Mouse (Mus musculus) midbrain, embryonic 13.5 days (tissue): ENCODE data around the gene Carhsp1. TPM values are rescaled to one million over a fixed set of nuclear protein-coding genes. Genes with fewer than 3 reads are reported as not detected.

ENCODE experiments used
- ATAC-seq: fragments of 200-750 bp; cut with Nextera tagmentation; 2 replicates; pipeline ENCODE4 v1.8.0; 2017; ENCODE audit warnings: mild to moderate bottlenecking, moderate TSS enrichment, moderate library complexity
- H3K27ac ChIP-seq: fragments of 300-500 bp; sonication (generic); 2 replicates; pipeline ENCODE4 v1.5.1; 2015; ENCODE audit warnings: inconsistent platforms, mild to moderate bottlenecking, moderate library complexity
- H3K27me3 ChIP-seq: fragments of 300-500 bp; sonication (generic); 2 replicates; pipeline ENCODE4 v1.6.1; 2015; ENCODE audit warnings: mild to moderate bottlenecking, inconsistent platforms
- H3K36me3 ChIP-seq: fragments of 300-500 bp; sonication (generic); 2 replicates; pipeline ENCODE4 v1.6.1; 2015; ENCODE audit warnings: mild to moderate bottlenecking, inconsistent platforms
- H3K4me1 ChIP-seq: fragments of 300-500 bp; sonication (generic); replicated peaks from 2 replicates; pipeline ENCODE4 v1.6.1; 2015; ENCODE audit warnings: inconsistent platforms
- H3K4me2 ChIP-seq: fragments of 300-500 bp; sonication (generic); replicated peaks from 2 replicates; pipeline ENCODE4 v1.6.1; 2015; ENCODE audit warnings: moderate library complexity, mild to moderate bottlenecking, inconsistent platforms
- H3K4me3 ChIP-seq: fragments of 300-500 bp; sonication (generic); replicated peaks from 2 replicates; pipeline ENCODE4 v1.5.1; 2015; ENCODE audit warnings: mild to moderate bottlenecking, inconsistent platforms
- H3K9ac ChIP-seq: fragments of 300-500 bp; sonication (generic); replicated peaks from 2 replicates; pipeline ENCODE4 v1.6.1; 2015; ENCODE audit warnings: mild to moderate bottlenecking, inconsistent platforms
- H3K9me3 ChIP-seq: fragments of 300-500 bp; sonication (generic); 2 replicates; pipeline ENCODE4 v1.6.1; 2016; ENCODE audit warnings: mild to moderate bottlenecking, inconsistent platforms
- WGBS: fragments of 180-500 bp; shearing (Covaris S2); methylation state at CpG from one replicate; pipeline ENCODE4 v1.1.7; 2015; 5-methylcytosine and 5-hydroxymethylcytosine counted together
- polyA plus RNA-seq: library from polyadenylated mRNA; unstranded; fragments of >200 nt; fragmentation: Nextera tagmentation; extraction: Ambion mirVana; gene quantifications from 2 replicates; pipeline ENCODE4 v1.2.1, GENCODE M21; 2015

Gene Carhsp1
- polyA plus RNA-seq, 1 experiment from 2014 or later: 274 TPM

DNA sequence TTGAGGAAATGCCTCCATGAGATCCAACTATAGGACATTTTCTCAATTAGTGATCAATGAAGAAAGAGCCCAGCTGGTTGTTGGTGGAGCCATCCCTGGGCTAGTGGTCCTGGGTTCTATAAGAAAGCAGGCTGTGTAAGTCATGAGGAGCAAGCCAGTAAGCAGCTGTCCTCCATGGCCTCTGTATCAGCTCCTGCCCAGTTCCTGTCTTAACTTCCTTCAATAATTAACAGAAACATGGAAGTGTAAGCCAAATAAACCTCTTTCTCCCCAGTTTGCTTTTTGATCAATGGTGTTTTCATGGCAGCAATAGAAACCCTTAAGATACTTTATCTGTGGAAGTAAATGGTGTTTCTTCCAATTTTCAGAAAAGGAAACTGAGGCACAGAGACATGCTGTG, 856 bp upstream of the Carhsp1 start:
- Histone ChIP-seq H3K4me1 (peaks cover 34% of the 10 kb centered on the region), H3K27me3 (peaks cover 13% of the 10 kb centered on the region), H3K9ac (no peak overlapping the region; the same call in 1 of the 2 replicates), H3K9me3 (no peaks in the 10 kb centered on the region), H3K36me3 (no peaks in the 10 kb centered on the region), H3K27ac (no peak overlapping the region), H3K4me2 (peak overlapping the region; percentile 91), H3K4me3 (no peak overlapping the region)
- no peak for ATAC-seq

DNA sequence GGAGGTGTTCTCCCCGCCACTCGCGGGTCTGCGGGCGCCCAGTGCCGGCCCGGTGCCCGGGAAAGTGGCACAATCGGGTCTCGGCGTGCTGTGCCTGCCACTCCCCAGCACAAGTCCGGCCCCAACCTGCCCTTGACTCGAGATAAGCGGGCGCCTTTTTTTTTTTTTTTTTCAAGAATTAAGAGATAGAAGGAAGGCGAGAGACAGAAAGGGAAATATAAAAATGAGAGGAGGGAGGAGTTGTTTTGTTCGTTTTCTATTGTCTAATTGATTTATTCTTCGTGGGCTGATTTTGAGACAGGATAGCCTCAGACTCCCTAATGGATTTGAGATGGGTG, 364 bp upstream of the Carhsp1 start:
- H3K9me3 ChIP-seq: no peaks in the 10 kb centered on the region
- peak overlapping the region; percentile 91 for H3K4me2 ChIP-seq
- H3K9ac ChIP-seq: peak overlapping the region; percentile 71
- peak overlapping the region; percentile 90 for H3K4me3 ChIP-seq
- WGBS: 0% methylated on average over 18 of the region's 18 CpGs
- no peak for ATAC-seq
- H3K27ac ChIP-seq: peak overlapping the region; percentile 87
- peaks cover 13% of the 10 kb centered on the region for H3K27me3 ChIP-seq
- H3K4me1 ChIP-seq: peaks cover 39% of the 10 kb centered on the region
- H3K36me3 ChIP-seq: no peaks in the 10 kb centered on the region

DNA sequence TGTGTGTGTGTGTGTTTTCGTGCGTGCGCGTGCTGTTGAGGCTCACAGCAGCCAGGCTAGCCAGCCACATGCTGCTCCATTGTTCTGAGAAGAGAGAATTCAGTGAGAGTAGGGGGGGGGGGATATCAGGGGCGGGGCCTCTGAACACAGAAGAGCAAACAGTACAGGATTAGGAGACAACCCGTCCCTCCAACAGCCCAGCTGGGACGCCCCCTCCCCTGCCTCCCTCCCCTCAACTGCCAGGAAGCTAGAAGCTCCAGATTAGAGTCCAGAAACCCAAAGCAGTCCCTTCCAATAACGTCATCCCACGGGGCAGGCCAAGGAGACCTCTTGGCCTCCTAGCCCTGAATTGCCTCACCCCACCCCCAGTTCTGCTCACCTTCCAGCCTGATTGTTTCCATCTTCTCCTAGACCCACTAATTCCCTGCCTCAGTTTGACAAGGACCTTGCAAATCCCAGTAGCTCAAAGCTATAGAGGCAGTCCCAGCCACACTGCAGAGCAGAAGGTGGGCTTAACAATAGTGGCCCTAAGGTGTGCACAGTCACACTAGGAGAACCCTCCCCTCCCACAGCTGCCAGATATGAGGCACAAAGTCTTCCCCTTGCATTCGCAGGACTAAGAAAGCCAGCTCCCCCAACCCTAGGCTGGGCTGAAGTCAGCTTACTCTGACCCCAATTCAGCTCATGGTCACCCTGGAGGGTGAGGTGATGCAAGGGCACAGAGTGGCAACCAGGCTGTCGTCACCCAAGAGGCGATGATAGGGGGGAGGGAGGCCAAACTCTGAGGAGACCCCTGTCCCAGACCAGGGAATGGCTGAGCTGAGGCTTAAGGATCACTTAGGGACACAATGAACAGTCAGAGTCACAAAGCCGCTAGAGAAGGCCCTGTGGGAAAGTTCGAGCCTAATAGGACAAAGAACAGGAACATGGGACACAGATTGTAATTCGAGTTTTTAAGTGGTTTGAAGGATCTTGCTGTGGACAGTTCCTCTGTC, 1.6 kb downstream of the Carhsp1 start:
- Histone ChIP-seq H3K27ac (peak overlapping the region; percentile 87), H3K9ac (peak overlapping the region; percentile 75), H3K27me3 (peaks cover 13% of the 10 kb centered on the region), H3K4me3 (peak overlapping the region; percentile 90), H3K4me2 (peak overlapping the region; percentile 91), H3K36me3 (0 out of 2 replicates have a peak, but pooled peaks cover 9% of the 10 kb centered on the region), H3K4me1 (peaks cover 58% of the 10 kb centered on the region), H3K9me3 (no peaks in the 10 kb centered on the region)
- 1% methylated on average over 15 of the region's 15 CpGs for WGBS
- ATAC-seq: peak; percentile 57

DNA sequence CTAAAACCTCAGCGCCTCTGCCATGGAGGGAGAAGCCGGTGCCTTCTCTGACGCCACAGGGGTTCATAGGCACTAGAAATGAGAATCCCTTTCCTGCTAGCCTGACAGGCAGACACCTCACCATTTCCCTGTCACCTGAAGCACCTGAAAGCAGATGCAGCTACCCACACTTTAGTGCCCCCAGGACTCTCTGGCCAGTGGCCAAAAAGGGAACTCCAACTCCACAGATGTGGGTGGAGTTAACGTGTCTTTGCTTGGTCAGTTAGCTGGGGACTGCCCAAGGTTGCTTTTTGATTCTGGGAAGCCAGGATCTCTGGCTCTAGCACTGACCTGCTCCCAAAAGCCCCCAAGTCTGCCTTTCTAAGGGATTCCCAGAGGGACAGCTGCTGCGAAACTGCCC, 2.5 kb downstream of the Carhsp1 start:
- Histone ChIP-seq H3K4me2 (peak overlapping the region; percentile 91), H3K27ac (peak overlapping the region; percentile 87), H3K9me3 (no peaks in the 10 kb centered on the region), H3K4me3 (peak overlapping the region; percentile 90), H3K4me1 (peaks cover 66% of the 10 kb centered on the region), H3K9ac (peak overlapping the region; percentile 75), H3K27me3 (peaks cover 13% of the 10 kb centered on the region), H3K36me3 (0 out of 2 replicates have a peak, but pooled peaks cover 12% of the 10 kb centered on the region)
- ATAC-seq: no peak
- WGBS: 46% methylated on average over 5 of the region's 5 CpGs

DNA sequence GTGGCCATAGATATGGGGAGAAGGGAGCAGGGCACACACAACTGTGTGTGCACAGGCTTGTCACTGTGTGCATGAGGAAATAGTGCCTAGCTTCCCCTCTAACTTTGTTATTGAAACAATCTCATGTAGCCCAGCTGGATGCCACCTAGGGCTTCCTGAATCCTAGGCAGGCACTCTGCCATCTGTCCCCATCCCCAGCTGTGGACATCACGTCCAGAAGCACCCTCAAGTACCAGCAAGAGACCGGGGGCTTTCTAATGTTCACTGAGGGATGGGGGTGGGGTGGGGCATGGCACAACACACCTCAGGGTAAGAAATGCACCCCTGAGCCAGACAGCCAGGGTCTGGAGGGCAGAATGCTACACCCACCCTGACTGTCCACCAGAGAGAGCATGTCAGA, 3.6 kb downstream of the Carhsp1 start:
- H3K9me3 ChIP-seq: no peaks in the 10 kb centered on the region
- ATAC-seq: no peak
- peaks cover 75% of the 10 kb centered on the region for H3K4me1 ChIP-seq
- peak overlapping the region; percentile 90; the same call in 1 of the 2 replicates for H3K4me3 ChIP-seq
- WGBS: 64% methylated on average over 2 of the region's 2 CpGs
- peaks cover 8% of the 10 kb centered on the region for H3K27me3 ChIP-seq
- peak overlapping the region; percentile 91 for H3K4me2 ChIP-seq
- H3K27ac ChIP-seq: no peak overlapping the region
- H3K9ac ChIP-seq: peak overlapping the region; percentile 75; the same call in 1 of the 2 replicates
- H3K36me3 ChIP-seq: peaks cover 20% of the 10 kb centered on the region

DNA sequence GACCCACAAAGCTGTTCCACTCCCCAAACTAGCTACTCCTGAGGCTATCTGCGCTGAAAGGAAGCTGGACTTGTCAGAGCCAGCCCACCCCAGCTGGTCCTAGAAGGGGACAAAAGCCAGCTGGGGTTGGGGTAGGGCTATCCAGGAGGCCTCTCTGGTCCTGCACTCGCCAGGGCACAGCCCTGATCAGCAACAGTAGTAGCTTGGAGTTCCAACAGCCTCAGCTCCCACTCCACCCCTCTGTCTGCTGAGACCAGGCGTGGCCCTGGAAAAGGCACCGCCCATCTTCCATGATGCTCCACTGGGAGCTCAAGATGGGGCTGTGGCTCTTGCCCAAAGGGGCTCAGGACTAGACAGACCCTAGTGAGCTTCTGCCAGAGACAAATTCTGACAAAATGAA, 4.1 kb downstream of the Carhsp1 start:
- Histone ChIP-seq H3K4me2 (peak overlapping the region; percentile 91), H3K9me3 (no peaks in the 10 kb centered on the region), H3K36me3 (peaks cover 25% of the 10 kb centered on the region), H3K4me1 (peaks cover 78% of the 10 kb centered on the region), H3K27me3 (peaks cover 3% of the 10 kb centered on the region), H3K9ac (peak overlapping the region; percentile 17; the same call in 1 of the 2 replicates), H3K27ac (no peak overlapping the region), H3K4me3 (no peak overlapping the region)
- WGBS: 68% methylated on average over 4 of the region's 4 CpGs
- ATAC-seq: no peak

DNA sequence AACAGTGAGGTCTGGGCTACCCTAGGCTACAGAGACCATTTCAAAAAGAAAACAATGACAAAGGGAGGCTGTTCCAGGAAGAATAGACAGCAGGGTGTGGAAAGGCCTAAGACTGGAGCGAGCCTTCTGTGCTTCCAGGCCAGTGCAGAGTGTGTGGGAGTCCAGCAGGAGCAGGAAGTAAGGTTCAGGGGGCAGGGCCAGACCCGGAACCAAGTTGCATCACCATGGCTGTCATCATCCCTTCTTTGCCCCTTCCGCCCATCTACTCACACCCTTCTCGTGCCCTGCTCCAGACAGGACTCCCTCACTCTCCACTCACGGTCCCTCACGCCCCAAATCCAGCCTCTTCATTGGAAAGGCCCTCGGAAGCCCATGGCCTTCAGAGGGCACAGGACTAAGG, 4.7 kb downstream of the Carhsp1 start:
- ATAC-seq: no peak
- H3K9me3 ChIP-seq: no peaks in the 10 kb centered on the region
- H3K36me3 ChIP-seq: peaks cover 30% of the 10 kb centered on the region
- peak overlapping the region; percentile 91; the same call in 1 of the 2 replicates for H3K4me2 ChIP-seq
- WGBS: 86% methylated on average over 7 of the region's 7 CpGs
- H3K9ac ChIP-seq: peak overlapping the region; percentile 24; the same call in 1 of the 2 replicates
- no peaks in the 10 kb centered on the region for H3K27me3 ChIP-seq
- no peak overlapping the region for H3K27ac ChIP-seq
- peaks cover 78% of the 10 kb centered on the region for H3K4me1 ChIP-seq
- H3K4me3 ChIP-seq: no peak overlapping the region

DNA sequence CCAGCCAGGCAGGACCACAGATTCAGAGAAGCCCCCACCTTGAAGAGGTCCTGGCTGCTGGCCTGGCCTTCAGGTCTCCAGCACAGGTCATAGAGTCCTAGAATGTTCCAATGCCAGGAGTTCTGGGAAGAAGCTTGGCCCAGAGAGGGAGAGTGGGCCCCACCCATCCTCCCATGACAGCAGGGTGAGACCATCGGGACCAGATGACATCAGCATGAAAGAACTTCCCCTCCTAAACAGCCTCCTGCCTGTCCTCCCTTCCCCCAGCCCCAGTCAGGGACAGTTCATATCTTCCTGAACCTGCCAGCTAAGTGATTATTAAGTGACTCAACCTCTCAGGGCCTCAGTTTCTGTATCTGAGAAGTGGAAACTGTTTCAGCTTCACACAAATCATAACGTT, 5.5 kb downstream of the Carhsp1 start:
- WGBS: 80% methylated on average over 2 of the region's 2 CpGs
- H3K4me1 ChIP-seq: peaks cover 78% of the 10 kb centered on the region

DNA sequence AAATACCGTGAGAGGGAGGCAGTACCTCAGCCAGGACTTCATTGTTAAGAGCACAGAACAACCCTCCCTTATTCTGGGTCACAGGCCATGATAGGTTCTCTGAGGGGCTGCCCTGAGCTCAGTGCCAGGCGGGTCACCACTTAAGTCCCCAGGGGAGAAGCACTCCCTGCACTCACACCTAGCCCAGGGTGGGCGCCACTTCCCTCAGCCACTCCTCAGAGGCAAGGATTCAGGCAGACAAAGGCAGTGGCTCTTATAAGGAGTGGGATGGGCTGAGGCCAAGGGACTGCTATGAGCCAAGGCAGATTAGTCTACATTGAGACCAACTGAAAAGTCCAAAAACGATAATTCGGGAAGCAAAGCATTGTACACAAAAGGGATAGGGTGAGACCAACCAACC, 6.6 kb downstream of the Carhsp1 start:
- Histone ChIP-seq H3K4me1 (peaks cover 70% of the 10 kb centered on the region), H3K4me3 (no peak overlapping the region), H3K9me3 (no peaks in the 10 kb centered on the region), H3K27ac (no peak overlapping the region), H3K36me3 (peaks cover 47% of the 10 kb centered on the region), H3K27me3 (no peaks in the 10 kb centered on the region), H3K4me2 (no peak overlapping the region), H3K9ac (no peak overlapping the region)
- 85% methylated on average over 5 of the region's 5 CpGs for WGBS
- ATAC-seq: no peak

More for the DNA sequence above, 5.5 kb downstream of the Carhsp1 start:
- Histone ChIP-seq H3K9ac (0 out of 2 replicates have a peak overlapping the region, but pooled peaks have one; percentile 30), H3K36me3 (peaks cover 38% of the 10 kb centered on the region), H3K27ac (no peak overlapping the region; the same call in 1 of the 2 replicates), H3K4me3 (no peak overlapping the region), H3K4me2 (no peak overlapping the region), H3K9me3 (no peaks in the 10 kb centered on the region), H3K27me3 (no peaks in the 10 kb centered on the region)
- no peak for ATAC-seq

DNA sequence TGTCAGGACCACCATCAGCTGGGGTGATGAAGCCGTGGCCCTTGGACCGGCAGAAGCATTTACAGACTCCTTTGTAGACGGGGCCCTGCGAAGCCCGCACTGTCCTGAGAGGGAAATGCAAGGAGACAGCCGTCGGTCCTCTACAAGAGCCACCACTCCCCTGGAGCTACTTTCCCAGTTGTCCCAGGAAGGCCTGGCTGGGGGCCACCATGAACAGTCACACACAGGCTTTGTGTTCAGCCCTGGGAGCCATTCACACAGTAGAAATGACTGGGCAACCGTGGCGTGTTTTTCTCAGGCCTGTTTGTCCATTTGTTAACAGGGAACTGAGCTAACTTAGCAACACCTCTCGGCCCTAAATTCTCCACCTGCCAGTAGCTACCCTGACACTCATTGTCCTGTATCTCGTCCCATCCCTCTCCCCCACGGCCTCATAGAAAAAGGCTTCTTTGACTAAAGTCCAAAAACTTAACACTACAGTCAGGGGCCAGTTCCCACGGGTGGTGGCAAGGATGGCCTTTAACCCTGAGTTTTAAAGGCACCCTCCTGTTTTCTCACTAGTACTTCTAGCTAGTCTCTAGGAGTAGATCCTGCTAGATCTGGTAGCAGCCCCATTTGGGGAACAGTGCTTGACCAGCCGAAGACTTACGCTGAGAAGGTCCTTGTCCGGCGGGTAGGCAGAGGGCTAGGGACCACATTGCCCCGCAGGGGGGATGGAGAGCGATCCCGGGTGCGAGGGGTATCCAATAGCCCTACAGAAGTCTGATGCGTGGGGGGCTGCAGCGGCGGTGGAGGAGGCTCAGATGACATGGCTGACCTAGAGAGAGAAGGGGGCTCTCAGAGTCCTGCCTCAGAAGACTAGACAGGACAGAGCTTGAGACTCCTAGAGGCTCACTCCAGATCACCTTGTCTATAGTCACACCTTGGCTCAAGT, 8.1 kb downstream of the Carhsp1 start:
- Histone ChIP-seq H3K4me2 (no peak overlapping the region), H3K27me3 (no peaks in the 10 kb centered on the region), H3K4me1 (peaks cover 55% of the 10 kb centered on the region), H3K4me3 (no peak overlapping the region), H3K36me3 (peaks cover 62% of the 10 kb centered on the region), H3K9ac (no peak overlapping the region), H3K27ac (no peak overlapping the region), H3K9me3 (no peaks in the 10 kb centered on the region)
- ATAC-seq: no peak
- WGBS: 83% methylated on average over 24 of the region's 24 CpGs

DNA sequence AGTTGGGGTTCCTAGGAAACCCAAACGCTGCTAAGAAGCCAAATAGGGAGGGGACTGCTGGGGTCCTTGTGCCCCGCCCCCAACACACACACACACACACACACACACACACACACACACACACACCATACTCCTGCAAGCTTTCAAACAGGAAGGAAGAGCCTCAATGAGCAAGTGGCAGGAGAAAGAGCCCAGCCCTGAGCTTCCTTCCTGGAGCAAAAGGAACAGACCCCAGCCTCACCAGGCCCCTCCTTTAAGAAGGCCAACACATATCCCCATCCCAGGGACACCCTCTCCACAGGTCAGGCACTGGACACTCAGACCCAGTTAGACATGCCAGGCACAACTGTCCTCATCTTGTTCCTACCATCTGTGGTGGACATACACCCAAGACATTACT, 8.9 kb downstream of the Carhsp1 start:
- H3K4me3 ChIP-seq: no peak overlapping the region
- 100% methylated on average over 1 of the region's 2 CpGs for WGBS
- H3K27ac ChIP-seq: no peak overlapping the region
- no peak for ATAC-seq
- no peaks in the 10 kb centered on the region for H3K9me3 ChIP-seq
- H3K4me1 ChIP-seq: peaks cover 47% of the 10 kb centered on the region
- H3K4me2 ChIP-seq: no peak overlapping the region
- H3K9ac ChIP-seq: no peak overlapping the region
- H3K27me3 ChIP-seq: no peaks in the 10 kb centered on the region
- H3K36me3 ChIP-seq: peaks cover 71% of the 10 kb centered on the region
